Mouse (Mus musculus) thymus, postnatal 36 days (tissue): Measurements from ENCODE around the gene Ldhc.
A peak's percentile ranks its signal among the peaks of the same experiment; 100 is the strongest.
"Not testable (repeated sequence)": the region's sequence is repeated elsewhere in the genome, so short reads cannot be mapped to it uniquely, and the experiment has no call there.

Experiments used
- DNase-seq, 2 experiments: peaks; one replicate each; pipeline ENCODE4 v3.0.0; 2022; ENCODE audit warnings: mixed read lengths in 2 of 2

Gene Ldhc

GRCm38 (mm10) chr7:46860996-46861395, at the start of gene Ldhc:
Gene Ldhc (plus strand): TSS chr7:46861203.
- no peak for DNase-seq

GRCm38 (mm10) chr7:46814012-46814411, 47.0 kb upstream of the Ldhc start:
- DNase-seq = no peak

DNA sequence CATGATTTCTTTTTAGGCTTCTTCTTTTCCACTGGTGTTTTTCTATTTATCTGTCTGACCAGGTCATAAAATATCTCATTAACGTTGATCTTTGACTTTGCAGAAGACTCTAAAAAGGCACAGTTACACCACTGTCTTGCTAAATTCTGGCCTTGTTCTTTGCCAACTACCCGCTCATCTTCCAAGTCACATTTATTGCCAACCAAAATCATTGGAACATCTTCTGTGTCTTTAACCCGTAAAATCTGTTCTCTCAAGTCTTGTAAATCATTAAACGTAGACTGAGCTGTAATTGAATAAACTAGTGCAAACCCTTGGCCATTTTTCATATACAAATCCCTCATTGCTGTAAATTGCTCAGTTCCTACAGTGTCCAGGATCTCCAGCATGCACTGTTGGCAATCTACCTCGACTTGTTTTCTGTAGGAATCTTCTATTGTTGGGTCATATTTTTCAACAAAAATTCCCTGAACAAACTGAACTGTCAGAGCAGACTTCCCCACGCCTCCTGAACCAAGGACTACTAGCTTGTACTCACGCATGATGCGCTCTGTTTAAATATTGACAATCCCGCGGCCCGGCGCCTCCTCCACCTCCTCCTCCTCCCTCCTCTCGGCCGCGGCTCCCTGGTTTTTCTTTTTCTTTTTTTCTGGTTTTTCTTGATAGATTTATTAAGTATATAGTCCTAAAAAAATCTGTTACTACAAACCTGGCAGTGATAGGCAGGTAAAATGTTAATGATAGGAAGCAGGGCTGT, 39.9 kb upstream of the Ldhc start:
- DNase-seq = not testable (repeated sequence)

DNA sequence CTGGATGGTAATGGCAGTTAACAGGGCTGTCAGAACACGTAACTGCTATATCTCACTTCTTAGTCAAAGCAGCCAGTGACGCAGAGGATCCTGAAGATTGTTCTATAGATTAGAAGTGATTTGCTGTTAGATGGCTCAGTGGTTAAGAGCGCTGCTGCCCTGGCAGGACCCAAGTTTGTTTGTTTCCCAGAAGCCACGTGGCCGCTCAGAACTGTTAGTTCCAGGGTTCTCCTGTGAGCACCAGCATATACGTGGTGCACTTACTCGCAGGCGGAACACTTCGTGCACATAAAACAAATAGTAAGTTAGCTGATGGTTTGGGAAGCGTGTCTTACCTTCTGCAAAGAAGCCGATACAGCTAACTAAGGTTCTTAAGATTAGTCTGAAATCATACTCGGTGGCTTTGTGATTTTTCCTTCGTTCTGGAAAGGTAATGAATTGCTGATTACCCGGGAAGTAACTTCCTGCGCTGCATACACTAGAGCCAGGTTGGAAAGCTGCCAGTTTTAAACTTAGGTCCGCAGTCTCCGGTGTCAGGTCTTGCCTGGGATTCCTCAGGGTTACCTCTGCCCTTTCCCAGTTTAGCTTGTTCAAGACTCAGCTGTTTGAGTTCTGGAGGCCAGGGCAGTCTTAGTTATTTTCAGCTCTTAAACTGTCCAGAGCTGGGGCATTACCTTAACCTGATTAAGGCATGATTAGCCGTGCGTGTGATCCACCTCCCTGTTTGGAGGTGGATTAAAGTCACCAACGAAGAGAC, 33.8 kb upstream of the Ldhc start:
- DNase-seq = no peak

GRCm38 (mm10) chr7:46827803-46828184, 33.2 kb upstream of the Ldhc start:
- no peak for DNase-seq

- no peak for DNase-seq
These were observed 31.1 kb upstream of the Ldhc start for GRCm38 (mm10) chr7:46829911-46830310.

DNA sequence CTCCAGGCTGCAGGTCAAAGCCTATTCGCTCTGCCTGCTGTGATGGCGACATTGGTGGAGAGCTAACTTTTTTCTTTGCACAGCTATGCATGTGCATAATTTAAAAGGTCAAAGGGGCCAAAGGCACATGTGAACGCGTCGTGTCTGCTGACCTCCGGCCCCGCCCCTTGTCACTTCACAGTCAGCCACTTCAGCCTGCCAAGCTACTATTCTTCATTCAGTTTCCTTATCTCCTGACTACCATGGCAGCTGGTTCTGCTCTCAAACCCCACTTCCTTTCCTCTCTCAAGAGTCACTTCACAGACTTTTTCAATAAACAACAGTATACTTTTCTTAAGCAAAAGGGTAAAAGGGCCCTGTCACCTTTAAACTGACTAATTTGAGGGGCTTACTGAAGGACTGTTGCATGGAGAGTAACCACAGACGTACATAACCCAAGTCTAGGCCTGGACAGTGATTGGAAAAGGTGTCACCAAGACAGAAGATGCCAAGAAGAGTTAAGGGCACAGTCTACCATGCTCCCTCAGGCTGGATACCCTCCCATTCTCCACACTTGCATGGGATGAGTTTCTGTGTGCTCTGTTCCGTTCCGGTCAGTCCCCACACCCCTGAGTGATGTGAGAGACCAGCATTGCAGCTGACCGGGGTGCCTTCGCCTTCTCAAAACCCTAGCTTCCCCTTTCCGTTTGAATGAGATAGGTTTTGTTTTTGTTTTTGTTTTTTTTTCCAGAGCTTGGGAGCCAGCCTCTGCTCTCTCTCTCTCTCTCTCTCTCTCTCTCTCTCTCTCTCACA, 30.0 kb upstream of the Ldhc start:
- peak; percentile 36 to 53 for DNase-seq

- DNase-seq = no peak
These were observed 29.3 kb upstream of the Ldhc start for GRCm38 (mm10) chr7:46831693-46832092.

- DNase-seq = not testable (repeated sequence)
These were observed 28.7 kb upstream of the Ldhc start for GRCm38 (mm10) chr7:46832112-46832810.

DNA sequence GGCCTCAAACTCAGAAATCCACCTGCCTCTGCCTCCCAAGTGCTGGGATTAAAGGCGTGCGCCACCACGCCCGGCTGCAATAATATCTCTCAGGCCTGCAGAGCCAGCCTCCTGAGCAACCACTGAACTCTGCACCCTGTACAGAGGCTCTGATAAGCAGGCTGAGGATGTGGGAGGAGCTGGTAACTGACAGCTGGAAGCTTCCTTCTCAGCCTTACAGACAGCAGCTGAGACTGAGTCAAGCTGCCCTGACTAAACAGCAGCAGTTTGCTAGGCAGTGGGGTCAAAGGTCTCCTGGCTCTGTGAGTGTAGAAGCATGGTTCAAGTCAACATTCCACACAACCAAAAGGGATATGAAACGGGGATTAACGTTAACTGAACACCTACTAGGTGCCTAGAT, 27.7 kb upstream of the Ldhc start:
- peak; percentile 64 to 80 for DNase-seq

GRCm38 (mm10) chr7:46833670-46834255, 27.2 kb upstream of the Ldhc start:
- no peak for DNase-seq

- DNase-seq = no peak
These were observed 25.9 kb upstream of the Ldhc start for GRCm38 (mm10) chr7:46834994-46835610.

GRCm38 (mm10) chr7:46836357-46836756, 24.6 kb upstream of the Ldhc start:
- no peak for DNase-seq

- DNase-seq = no peak
These were observed 23.9 kb upstream of the Ldhc start for GRCm38 (mm10) chr7:46837073-46837472.

- peak in 1 of 2 experiments; percentile 56 for DNase-seq
These were observed 22.8 kb upstream of the Ldhc start for GRCm38 (mm10) chr7:46838104-46838671.

GRCm38 (mm10) chr7:46838891-46839302, 22.1 kb upstream of the Ldhc start:
- DNase-seq = peak; percentile 53 to 72

DNA sequence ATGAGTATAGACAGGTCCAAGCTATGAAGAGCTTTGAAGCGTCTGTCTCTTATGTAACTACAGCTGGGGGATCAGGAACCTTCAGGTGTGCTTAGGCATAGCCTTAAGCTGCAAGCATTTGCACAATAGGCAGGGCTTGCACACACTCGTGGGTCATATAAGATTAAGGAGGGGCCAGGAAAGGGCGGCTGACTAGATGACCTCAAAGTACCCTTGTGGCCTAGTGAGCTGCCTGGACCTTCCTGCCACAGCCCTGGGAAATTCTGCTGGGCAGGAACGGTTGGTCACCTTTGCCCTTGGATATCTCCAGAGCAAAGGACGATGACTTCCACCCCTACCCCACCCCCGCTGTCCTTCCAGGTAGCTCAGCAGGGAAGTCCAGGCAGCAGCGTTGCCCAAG, 21.6 kb upstream of the Ldhc start:
- DNase-seq = no peak

DNA sequence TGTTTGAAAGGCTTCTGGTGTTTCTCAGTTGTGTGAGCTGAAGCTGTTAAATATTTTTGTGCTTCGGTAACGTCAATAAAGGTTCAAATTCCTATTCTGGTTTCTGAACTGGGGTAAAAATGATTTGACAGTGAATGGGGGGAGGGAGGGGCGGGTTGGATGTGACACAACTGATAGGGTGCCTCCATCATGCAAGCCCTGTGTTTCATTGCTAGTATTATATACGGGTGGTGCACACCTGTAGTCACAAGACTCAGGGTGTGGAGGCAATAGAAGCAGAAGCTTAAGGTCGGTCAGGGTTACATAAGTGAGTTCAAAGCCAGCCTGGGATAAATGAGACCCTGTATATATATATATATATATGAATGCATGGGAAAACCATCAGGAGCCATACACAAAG, 21.1 kb upstream of the Ldhc start:
- no peak for DNase-seq

GRCm38 (mm10) chr7:46840326-46840725, 20.7 kb upstream of the Ldhc start:
- no peak for DNase-seq

GRCm38 (mm10) chr7:46840787-46841525, 20.0 kb upstream of the Ldhc start, which contains the start of gene Ldha:
Gene Ldha (plus strand): TSS chr7:46841475.
- DNase-seq = no peak

DNA sequence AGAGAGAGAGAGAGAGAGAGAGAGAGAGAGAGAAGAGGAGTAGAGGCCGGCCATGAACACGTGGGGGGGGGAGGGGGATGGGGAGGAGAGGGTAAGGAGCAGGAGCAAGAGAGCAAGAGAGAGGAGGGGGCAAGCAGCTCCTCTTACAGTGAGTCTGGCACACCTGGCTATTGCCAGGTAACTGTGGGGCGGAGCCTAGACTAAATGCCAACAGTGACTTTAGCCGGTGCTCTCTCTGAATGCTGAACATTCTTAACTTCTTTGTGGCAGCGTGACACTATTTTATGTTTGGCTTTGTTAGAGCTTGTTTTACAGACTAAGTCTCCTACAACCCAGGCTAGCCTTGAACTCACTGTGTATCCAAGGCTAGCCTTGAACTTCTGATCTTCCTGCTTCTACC, 18.7 kb upstream of the Ldhc start:
- no peak for DNase-seq
